Comparison of ENCODE assay signal across 8 mouse cellular contexts in genomic region chr9:118611958-118612581, GRCm38 (mm10). TPM values are rescaled to one million over a fixed set of nuclear protein-coding genes. Genes with fewer than 3 reads are reported as not detected.
DNase-seq lines count a peak whose midpoint lies in the region; ATAC-seq and TF ChIP-seq lines count a peak whose summit lies in the region.

No protein-coding gene starts in this region.

- TF ChIP-seq EP300 in stomach, postnatal 0 days (optimal IDR thresholded peaks at IDR 0.05), result no peak

- H3K27ac ChIP-seq in liver, embryonic 11.5 days (ENCODE audit: low read depth, low read length), result no peak overlapping the region
- no peak overlapping the region for H3K27ac ChIP-seq in limb, embryonic 12.5 days
- no peak overlapping the region for H3K27ac ChIP-seq in stomach, postnatal 0 days (replicated peaks)
- H3K27ac ChIP-seq in forebrain, embryonic 12.5 days, result no peak overlapping the region

- H3K36me3 ChIP-seq in liver, embryonic 11.5 days (ENCODE audit: control insufficient read depth, insufficient read depth, low read length), result no peaks in the 10 kb centered on the region
- H3K36me3 ChIP-seq in limb, embryonic 12.5 days, result no peaks in the 10 kb centered on the region
- H3K36me3 ChIP-seq in stomach, postnatal 0 days (ENCODE audit: control insufficient read depth, insufficient read depth, low read length), result no peaks in the 10 kb centered on the region
- H3K36me3 ChIP-seq in forebrain, embryonic 12.5 days (replicated peaks), result no peaks in the 10 kb centered on the region

- peaks cover 12% of the 10 kb centered on the region for H3K4me1 ChIP-seq in liver, embryonic 11.5 days (replicated peaks; ENCODE audit: control insufficient read depth, insufficient read depth, low read length)
- peaks cover 56% of the 10 kb centered on the region for H3K4me1 ChIP-seq in limb, embryonic 12.5 days (replicated peaks)
- no peaks in the 10 kb centered on the region; the same call in none of the 2 replicates for H3K4me1 ChIP-seq in stomach, postnatal 0 days (replicated peaks; ENCODE audit: control insufficient read depth, insufficient read depth)
- H3K4me1 ChIP-seq in forebrain, embryonic 12.5 days, result peaks cover 8% of the 10 kb centered on the region

- H3K27me3 ChIP-seq in liver, embryonic 11.5 days (replicated peaks; ENCODE audit: control insufficient read depth, insufficient read depth, low read length), result peaks cover 20% of the 10 kb centered on the region
- H3K27me3 ChIP-seq in limb, embryonic 12.5 days, result no peaks in the 10 kb centered on the region
- H3K27me3 ChIP-seq in stomach, postnatal 0 days (ENCODE audit: control insufficient read depth, insufficient read depth, low read length), result no peaks in the 10 kb centered on the region
- H3K27me3 ChIP-seq in forebrain, embryonic 12.5 days, result peaks cover 54% of the 10 kb centered on the region

- no peak overlapping the region for H3K4me3 ChIP-seq in liver, embryonic 11.5 days (ENCODE audit: low read depth, low read length)
- no peak overlapping the region for H3K4me3 ChIP-seq in limb, embryonic 12.5 days (replicated peaks)
- no peak overlapping the region for H3K4me3 ChIP-seq in stomach, postnatal 0 days (ENCODE audit: low read depth, low read length)
- H3K4me3 ChIP-seq in forebrain, embryonic 12.5 days (replicated peaks), result no peak overlapping the region

- DNase-seq in liver, result peak; percentile 24
- no peak for DNase-seq in liver, embryonic 11.5 days (ENCODE audit: low spot score)
- peak; percentile 40 to 53 for DNase-seq in heart, adult 9 months (ENCODE audit: low spot score in 2 of 2)
- DNase-seq in stomach, postnatal 0 days (ENCODE audit: low spot score), result peak; percentile 66
- DNase-seq in cerebellum, adult 8-10 months, result no peak
- DNase-seq in cerebellum, adult 18-20 months, result no peak

- WGBS in liver, embryonic 11.5 days, result 37% methylated on average over 20 of the region's 20 CpGs
- WGBS in limb, embryonic 12.5 days, result 41% methylated on average over 20 of the region's 20 CpGs
- 49% methylated on average over 20 of the region's 20 CpGs for WGBS in stomach, postnatal 0 days
- 65% methylated on average over 20 of the region's 20 CpGs for WGBS in forebrain, embryonic 12.5 days

- no peak for TF ChIP-seq CTCF in stomach, postnatal 0 days (IDR thresholded peaks at IDR 0.05; ENCODE audit: low read depth)

- no peak overlapping the region for H3K9ac ChIP-seq in liver, embryonic 11.5 days (ENCODE audit: low read depth, low read length)
- no peak overlapping the region for H3K9ac ChIP-seq in limb, embryonic 12.5 days (replicated peaks)
- H3K9ac ChIP-seq in stomach, postnatal 0 days (ENCODE audit: low read length), result no peak overlapping the region
- H3K9ac ChIP-seq in forebrain, embryonic 12.5 days, result no peak overlapping the region

- H3K9me3 ChIP-seq in liver, embryonic 11.5 days (ENCODE audit: control insufficient read depth, low read length), result no peaks in the 10 kb centered on the region
- H3K9me3 ChIP-seq in limb, embryonic 12.5 days, result no peaks in the 10 kb centered on the region
- H3K9me3 ChIP-seq in stomach, postnatal 0 days (ENCODE audit: control insufficient read depth, low read length), result no peaks in the 10 kb centered on the region
- no peaks in the 10 kb centered on the region for H3K9me3 ChIP-seq in forebrain, embryonic 12.5 days

- ATAC-seq in liver, embryonic 11.5 days (replicated peaks; ENCODE audit: low FRiP score), result no peak
- ATAC-seq in limb, embryonic 12.5 days (ENCODE audit: insufficient number of reproducible peaks, insufficient read depth, low FRiP score, low TSS enrichment, low read depth), result no peak
- no peak; the same call in 1 of the 2 replicates for ATAC-seq in stomach, postnatal 0 days (ENCODE audit: low FRiP score, low TSS enrichment)
- no peak for ATAC-seq in forebrain, embryonic 12.5 days (ENCODE audit: low FRiP score)

- no peak overlapping the region for H3K4me2 ChIP-seq in liver, embryonic 11.5 days
- peak overlapping the region; percentile 19; the same call in 1 of the 2 replicates for H3K4me2 ChIP-seq in limb, embryonic 12.5 days
- H3K4me2 ChIP-seq in stomach, postnatal 0 days (replicated peaks; ENCODE audit: low read depth), result peak overlapping the region; percentile 14; the same call in 1 of the 2 replicates
- H3K4me2 ChIP-seq in forebrain, embryonic 12.5 days, result no peak overlapping the region

RNA-seq across cellular contexts. Expression of gene Itga9, which starts 5.6 kb away (rescaled TPM):
- 6.2 and 7.0 TPM in 2 replicates for polyA plus RNA-seq in liver, embryonic 11.5 days (2014; fragmentation: Nextera tagmentation; extraction: Ambion mirVana)
- polyA plus RNA-seq in limb, embryonic 12.5 days (2016; fragmentation: Nextera tagmentation; extraction: Ambion mirVana), result 12.6 and 12.9 TPM in 2 replicates
- polyA plus RNA-seq in stomach, postnatal 0 days (2015; fragmentation: Nextera tagmentation; extraction: Ambion mirVana), result 4.2 and 5.3 TPM in 2 replicates
- polyA plus RNA-seq in forebrain, embryonic 12.5 days (2016; fragmentation: Nextera tagmentation; extraction: Ambion mirVana), result 4.9 and 7.7 TPM in 2 replicates

Comparison
In these comparisons a context has a peak if more than half of its experiments do, and no peak if none do; other contexts are left out.
1. DNase-seq: peak in liver (single experiment), heart, adult 9 months (2 of 2) and stomach, postnatal 0 days (single experiment); none in liver, embryonic 11.5 days (single experiment), cerebellum, adult 8-10 months (single experiment) and cerebellum, adult 18-20 months (0 of 2).
2. H3K4me2 ChIP-seq: peak in limb, embryonic 12.5 days (single experiment) and stomach, postnatal 0 days (single experiment); none in liver, embryonic 11.5 days (single experiment) and forebrain, embryonic 12.5 days (single experiment).